Mouse (Mus musculus) embryo, embryonic 11 days (tissue): ENCODE data around the gene Ctf2.

Experiments used
- DNase-seq: peaks from one replicate; pipeline ENCODE4 v3.0.0-alpha.2; 2015

Gene Ctf2

DNA sequence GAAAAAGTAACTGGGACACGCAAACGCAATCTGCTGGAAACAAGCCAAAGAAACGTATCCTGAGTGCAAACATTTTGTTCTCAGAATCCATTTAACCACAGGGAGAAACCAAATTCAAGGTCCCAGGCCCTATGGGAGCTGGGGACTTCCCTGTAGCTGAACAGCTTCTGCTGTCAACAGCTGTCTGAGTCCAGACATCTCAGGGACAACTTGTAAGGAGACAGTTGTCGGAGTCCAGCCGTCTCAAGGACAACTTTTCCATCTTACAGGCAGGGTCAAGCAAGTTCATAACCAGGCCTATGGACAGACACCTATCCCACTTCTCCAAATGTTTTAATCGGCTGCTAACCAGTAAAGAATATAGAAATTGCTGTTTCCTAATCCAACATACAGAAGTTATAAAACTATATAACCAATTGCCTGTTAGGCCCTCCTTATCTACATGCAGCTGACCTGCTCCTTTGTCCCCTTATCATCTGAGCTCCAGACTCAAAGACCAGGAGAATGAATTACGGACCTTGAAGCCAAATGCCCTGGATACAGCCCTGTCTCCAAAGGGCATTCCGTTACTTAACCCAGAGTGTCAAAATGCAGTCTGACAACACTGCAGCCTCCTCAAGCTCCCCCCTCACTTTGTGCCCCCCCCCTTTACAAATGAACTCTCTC is 49.9 kb downstream of the Ctf2 start:
- no peak for DNase-seq

DNA sequence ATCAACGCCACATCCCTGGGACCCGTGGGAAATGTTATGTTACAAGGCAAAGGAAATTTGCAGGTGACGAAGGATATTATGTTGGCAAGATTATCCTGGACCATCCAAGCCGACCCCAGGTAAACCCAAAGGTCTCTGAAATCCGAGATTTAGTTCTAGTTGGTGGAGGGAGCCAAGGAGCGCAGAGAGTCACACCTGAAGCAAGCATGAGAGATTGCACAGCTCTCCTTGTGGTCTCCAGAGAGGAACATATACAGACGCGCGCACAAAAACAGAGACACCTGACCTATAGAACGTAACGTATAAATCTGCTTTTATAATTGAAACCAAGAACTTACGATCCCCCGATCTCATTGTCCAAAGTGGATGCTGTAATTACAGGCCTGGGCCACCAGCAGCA is 51.4 kb downstream of the Ctf2 start:
- DNase-seq = no peak

DNA sequence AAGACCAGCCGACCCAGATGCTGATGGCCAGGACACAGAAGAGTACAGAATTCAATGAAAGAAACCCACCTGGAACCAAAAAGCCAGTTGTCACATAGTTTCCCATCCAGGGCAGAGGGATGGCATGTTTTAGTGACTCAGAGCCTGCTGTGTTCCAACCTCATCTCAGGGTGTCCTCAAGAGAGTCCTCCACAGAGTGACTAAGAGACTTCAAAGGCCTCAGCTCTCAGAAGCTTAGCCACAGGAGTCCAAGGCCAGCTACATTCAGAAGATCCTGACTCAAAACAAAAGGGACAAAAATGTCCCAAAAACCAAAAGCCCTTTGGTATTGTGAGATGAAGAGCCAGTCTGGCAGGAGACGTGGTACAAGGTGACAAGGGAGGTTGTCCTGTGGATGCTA is 53.2 kb downstream of the Ctf2 start:
- no peak for DNase-seq

DNA sequence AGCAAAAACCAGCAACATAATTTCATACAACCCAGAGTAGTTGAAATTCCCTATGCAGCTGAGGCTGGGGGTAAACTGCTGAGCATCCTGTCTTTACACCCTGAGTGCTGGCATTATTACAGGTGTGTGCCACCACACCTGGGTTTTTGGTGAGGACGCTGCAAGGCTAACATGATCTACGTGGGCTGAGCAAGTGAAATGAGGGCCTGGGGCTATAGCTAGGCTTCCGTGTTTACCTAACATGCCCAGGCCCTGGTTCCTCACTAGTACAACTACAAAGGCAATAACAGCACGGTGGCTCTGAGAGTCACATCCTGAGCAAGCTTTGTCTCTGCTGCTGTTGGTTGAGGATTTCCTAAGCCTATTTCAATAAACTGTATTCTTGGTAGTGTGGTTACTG is 54.4 kb downstream of the Ctf2 start:
- no peak for DNase-seq

DNA sequence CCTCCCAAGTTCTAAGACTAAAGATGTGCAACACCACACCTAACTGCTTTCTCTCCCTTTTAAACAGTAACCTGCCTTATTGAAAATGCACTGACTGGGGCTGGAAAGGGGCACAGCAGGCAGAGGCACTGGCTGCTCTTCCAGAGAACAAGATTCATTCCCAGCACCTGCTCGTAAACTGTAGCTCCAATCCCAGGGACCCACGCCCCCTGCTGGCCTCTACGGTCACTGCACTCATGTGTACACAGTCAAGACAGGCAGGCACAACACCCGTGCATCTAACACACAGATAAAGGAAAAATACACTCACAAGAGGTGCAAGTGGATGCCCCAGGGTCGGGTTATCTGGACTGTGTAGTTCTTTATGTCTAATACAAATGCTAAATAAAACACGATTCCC is 54.9 kb downstream of the Ctf2 start:
- DNase-seq = peak; percentile 41

DNA sequence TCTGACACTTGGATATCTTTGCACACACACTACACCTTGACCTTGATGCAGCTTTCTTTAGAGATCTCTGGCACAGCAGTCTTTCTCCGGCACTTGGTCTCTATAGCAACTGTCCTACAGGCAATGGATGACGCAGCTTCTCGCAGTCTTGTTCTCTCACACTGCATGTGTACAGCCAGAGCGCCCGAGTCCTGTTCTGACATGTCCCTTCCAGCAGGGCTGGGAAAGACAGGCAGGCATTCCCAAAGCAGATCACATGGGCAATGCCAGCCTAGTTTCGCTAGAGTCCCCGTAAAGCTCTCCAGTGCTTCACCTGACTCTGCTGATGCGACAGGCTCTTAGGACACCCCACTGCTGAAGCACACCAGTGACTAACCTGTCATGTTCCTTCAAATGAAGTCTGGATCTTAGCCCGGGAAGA is 56.6 kb downstream of the Ctf2 start:
- no peak for DNase-seq

DNA sequence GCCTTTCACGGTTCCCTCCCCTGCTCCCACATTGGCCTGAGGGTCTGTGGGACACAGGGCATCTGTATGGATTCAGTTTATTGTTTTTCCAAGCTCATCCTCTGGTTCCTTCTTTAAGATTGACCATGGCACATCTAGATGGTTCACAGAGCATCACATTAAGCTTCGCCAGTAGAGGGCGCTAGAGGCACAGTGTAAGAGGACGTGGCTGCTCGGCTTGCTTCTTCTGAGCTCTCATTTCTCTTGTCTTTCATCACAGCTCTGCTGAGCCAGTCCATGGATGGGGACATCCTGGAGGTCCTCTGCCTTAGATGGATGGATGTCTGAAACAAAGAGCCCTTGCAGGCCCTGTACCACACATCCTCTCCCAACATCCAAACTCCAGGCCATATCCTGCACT is 57.0 kb downstream of the Ctf2 start:
- peak; percentile 94 for DNase-seq

DNA sequence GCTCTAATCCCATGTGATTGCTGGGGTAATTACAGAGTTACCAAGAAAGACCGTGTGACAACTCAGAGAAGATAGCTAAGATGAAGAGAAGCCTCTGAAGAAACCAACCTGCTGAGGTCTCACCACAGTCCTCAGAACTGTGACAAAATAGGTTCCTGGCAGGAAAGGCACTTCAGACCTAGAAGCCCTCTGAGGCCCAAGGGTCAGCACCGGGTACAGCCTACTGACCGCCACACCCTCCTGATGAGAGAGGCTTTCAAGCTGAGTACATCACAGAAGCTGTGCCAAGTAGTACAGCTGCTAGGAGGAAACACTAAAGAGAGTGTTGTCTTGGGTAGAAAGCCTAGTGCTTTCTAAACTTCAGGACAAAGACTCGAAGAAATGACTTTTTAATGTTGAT is 59.2 kb downstream of the Ctf2 start:
- no peak for DNase-seq

DNA sequence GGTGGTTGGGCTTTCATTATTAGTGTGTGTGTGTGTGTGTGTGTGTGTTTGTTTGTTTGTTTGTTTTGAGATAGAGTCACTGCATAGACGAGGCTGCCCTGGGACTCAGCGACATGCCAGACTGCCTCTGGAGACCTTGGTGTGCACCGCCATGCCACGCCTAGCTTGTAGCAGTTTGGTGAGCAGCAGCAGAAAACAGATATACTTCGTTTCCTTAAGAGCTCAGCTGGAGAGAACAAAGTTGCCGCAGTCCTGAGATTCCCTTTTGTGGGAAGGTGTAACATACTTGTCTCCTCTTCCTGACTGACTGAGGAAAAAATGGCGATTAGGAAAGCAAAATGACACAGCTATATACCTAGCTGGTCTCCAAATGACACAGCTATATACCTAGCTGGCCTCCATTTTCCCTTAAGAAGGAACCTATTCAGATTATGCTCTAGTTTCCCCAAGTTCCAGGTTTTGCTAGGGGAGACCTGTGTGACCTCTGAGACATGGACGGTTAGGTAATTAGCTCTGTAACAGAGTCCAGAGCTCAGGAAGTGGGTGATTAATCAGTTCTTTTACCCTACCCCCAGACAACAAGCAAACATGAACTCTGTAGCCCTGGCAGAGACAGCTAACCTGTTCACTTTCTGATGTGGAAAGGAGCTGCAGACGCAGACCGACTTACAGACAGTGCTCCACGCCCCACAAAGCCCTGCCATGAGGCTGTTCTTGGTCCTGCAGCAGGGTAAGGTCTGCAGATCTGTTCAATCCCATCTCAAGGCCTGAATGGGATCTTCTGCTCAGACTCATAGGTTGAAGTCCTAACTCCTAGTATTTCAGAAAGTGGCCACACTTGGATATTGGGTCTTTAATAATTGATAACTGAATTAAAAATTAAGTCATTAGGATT is 59.8 kb downstream of the Ctf2 start:
- no peak for DNase-seq
